Mouse (Mus musculus): ENCODE measurements around the gene Gm49383. TPM values are rescaled to one million over a fixed set of nuclear protein-coding genes. Genes with fewer than 3 reads are reported as not detected.

Gm49383 gene
- 23.6 TPM for polyA plus RNA-seq (2017; shearing (Covaris generic))

GRCm38 (mm10) chr12:69196444-69197377 is at the start of gene Gm49383:
Gene Gm49383 (minus strand): TSS chr12:69197104.

GRCm38 (mm10) chr12:69240876-69241275 is 44.0 kb upstream of the Gm49383 start, which contains the start of gene Klhdc1:
Gene Klhdc1 (plus strand): TSS chr12:69241176.

GRCm38 (mm10) chr12:69227776-69228466 is 31.0 kb upstream of the Gm49383 start, which contains the start of gene Pole2:
Gene Pole2 (minus strand): TSS chr12:69228195.

GRCm38 (mm10) chr12:69204052-69204833 is 7.3 kb upstream of the Gm49383 start, which contains the start of gene Gm49384:
Gene Gm49384 (minus strand): TSS chr12:69204267.

GRCm38 (mm10) chr12:69198164-69198535 is 1.2 kb upstream of the Gm49383 start, which contains the start of gene Dnaaf2:
Gene Dnaaf2 (minus strand): TSS chr12:69198429.

GRCm38 (mm10) chr12:69183583-69184308 is 13.2 kb downstream of the Gm49383 start, which contains the start of the genes Rpl36al and Mgat2:
Gene Rpl36al (minus strand): TSS chr12:69184083.
Gene Mgat2 (plus strand): TSS chr12:69184157.

GRCm38 (mm10) chr12:69168461-69169106 is 28.3 kb downstream of the Gm49383 start, which contains the start of gene Lrr1:
Gene Lrr1 (plus strand): TSS chr12:69168814.

GRCm38 (mm10) chr12:69158765-69159577 is 37.9 kb downstream of the Gm49383 start, which contains the start of gene Rps29:
Gene Rps29 (minus strand): TSS chr12:69159186.

Other genes with a start within 250 kb of the Gm49383 start
- 1,879 TPM for gene Rps29, start 37.9 kb downstream of the Gm49383 start, polyA plus RNA-seq (2017; shearing (Covaris generic))
- 2.4 TPM for gene Lrr1, start 28.3 kb downstream of the Gm49383 start, polyA plus RNA-seq (2017; shearing (Covaris generic))
- 421 TPM for gene Rpl36al, start 13.0 kb downstream of the Gm49383 start, polyA plus RNA-seq (2017; shearing (Covaris generic))
- 24.1 TPM for gene Mgat2, start 12.9 kb downstream of the Gm49383 start, polyA plus RNA-seq (2017; shearing (Covaris generic))
- gene Dnaaf2, start 1.3 kb upstream of the Gm49383 start, polyA plus RNA-seq (2017; shearing (Covaris generic)), result 7.8 TPM
- gene Gm49384, start 7.2 kb upstream of the Gm49383 start, polyA plus RNA-seq (2017; shearing (Covaris generic)), result 20.6 TPM
- gene Pole2, start 31.1 kb upstream of the Gm49383 start, polyA plus RNA-seq (2017; shearing (Covaris generic)), result 7.7 TPM
- 23.7 TPM for gene Klhdc1, start 44.1 kb upstream of the Gm49383 start, polyA plus RNA-seq (2017; shearing (Covaris generic))
- 12.8 TPM for gene Klhdc2, start 99.6 kb upstream of the Gm49383 start, polyA plus RNA-seq (2017; shearing (Covaris generic))
- gene Nemf, start 160.1 kb upstream of the Gm49383 start, polyA plus RNA-seq (2017; shearing (Covaris generic)), result 152 TPM
- gene Arf6, start 175.0 kb upstream of the Gm49383 start, polyA plus RNA-seq (2017; shearing (Covaris generic)), result 13.7 TPM
- not detected for gene Gm9887, start 175.4 kb upstream of the Gm49383 start, polyA plus RNA-seq (2017; shearing (Covaris generic))